Mouse (Mus musculus) activated CD4-positive, CD25-positive, alpha-beta regulatory T cell, adult 4 months (primary cell): ENCODE results near the gene Ppp2r5e. TPM values are rescaled to one million over a fixed set of nuclear protein-coding genes. Genes with fewer than 3 reads are reported as not detected.
"Not testable (repeated sequence)": the region's sequence is repeated elsewhere in the genome, so short reads cannot be mapped to it uniquely, and the experiment has no call there.

Experiments
- ATAC-seq: one replicate; pipeline ENCODE4 v1.8.0; 2017
- polyA plus RNA-seq, 2 experiments: library from polyadenylated mRNA; unstranded; fragments of 100-300 nt; shearing (Covaris generic); gene quantifications; one replicate each; pipeline ENCODE4 v1.2.1; 2017

Gene Ppp2r5e
- polyA plus RNA-seq, 2 experiments from 2014 or later: 7.4 to 9.2 TPM

- ATAC-seq: no peak
These were observed 59.5 kb downstream of the Ppp2r5e start for GRCm38 (mm10) chr12:75536566-75536965.

GRCm38 (mm10) chr12:75533145-75533544 lies 62.9 kb downstream of the Ppp2r5e start:
- no peak for ATAC-seq

- ATAC-seq: no peak
These were observed 64.2 kb downstream of the Ppp2r5e start for GRCm38 (mm10) chr12:75531895-75532294.

GRCm38 (mm10) chr12:75528857-75529808 lies 66.9 kb downstream of the Ppp2r5e start:
- no peak for ATAC-seq

GRCm38 (mm10) chr12:75528300-75528699 lies 67.7 kb downstream of the Ppp2r5e start:
- no peak for ATAC-seq

GRCm38 (mm10) chr12:75524199-75524598 lies 71.8 kb downstream of the Ppp2r5e start:
- no peak for ATAC-seq

GRCm38 (mm10) chr12:75522931-75523330 lies 73.1 kb downstream of the Ppp2r5e start:
- no peak for ATAC-seq

GRCm38 (mm10) chr12:75522360-75522759 lies 73.7 kb downstream of the Ppp2r5e start:
- ATAC-seq: no peak

- ATAC-seq: no peak
These were observed 75.7 kb downstream of the Ppp2r5e start for GRCm38 (mm10) chr12:75520395-75520794.

- no peak for ATAC-seq
These were observed 76.7 kb downstream of the Ppp2r5e start for GRCm38 (mm10) chr12:75519181-75519940.

- ATAC-seq: no peak
These were observed 80.6 kb downstream of the Ppp2r5e start for GRCm38 (mm10) chr12:75515301-75515906.

GRCm38 (mm10) chr12:75511520-75511919 lies 84.5 kb downstream of the Ppp2r5e start:
- ATAC-seq: no peak

- ATAC-seq: no peak
These were observed 90.9 kb downstream of the Ppp2r5e start for GRCm38 (mm10) chr12:75504991-75505650.

GRCm38 (mm10) chr12:75502664-75503063 lies 93.4 kb downstream of the Ppp2r5e start:
- ATAC-seq: no peak

GRCm38 (mm10) chr12:75497698-75498097 lies 98.3 kb downstream of the Ppp2r5e start:
- no peak for ATAC-seq

- ATAC-seq: no peak
These were observed 100.4 kb downstream of the Ppp2r5e start for GRCm38 (mm10) chr12:75495636-75496035.

GRCm38 (mm10) chr12:75494643-75495042 lies 101.4 kb downstream of the Ppp2r5e start:
- ATAC-seq: peak; percentile 71

GRCm38 (mm10) chr12:75492549-75493327 lies 103.3 kb downstream of the Ppp2r5e start:
- no peak for ATAC-seq

GRCm38 (mm10) chr12:75492148-75492547 lies 103.9 kb downstream of the Ppp2r5e start:
- ATAC-seq: not testable (repeated sequence)

- ATAC-seq: no peak
These were observed 108.5 kb downstream of the Ppp2r5e start for GRCm38 (mm10) chr12:75487500-75487899.

- no peak for ATAC-seq
These were observed 109.3 kb downstream of the Ppp2r5e start for GRCm38 (mm10) chr12:75486568-75487286.
